Mouse (Mus musculus) heart, adult 2 months (tissue): ENCODE results near the gene Chrm1.

ENCODE experiments used
- CTCF ChIP-seq: fragments of 200-600 bp; IDR thresholded peaks from 2 replicates; pipeline ENCODE4 v1.8.1; 2022; ENCODE audit warnings: antibody characterized with exemption, mild to moderate bottlenecking, moderate library complexity
- EP300 ChIP-seq: fragments of 200-500 bp; IDR thresholded peaks from 2 replicates; pipeline ENCODE4 v1.6.1; 2011; ENCODE audit warnings: low read depth, low read length, control low read depth; ENCODE audit not compliant: insufficient read depth

- no peak for TF ChIP-seq CTCF
- no peak for TF ChIP-seq EP300
These were observed 40.0 kb downstream of the Chrm1 start for GRCm38 (mm10) chr19:8703571-8703970.
